Mouse (Mus musculus): ENCODE measurements around the gene Thumpd2. TPM values are rescaled to one million over a fixed set of nuclear protein-coding genes. Genes with fewer than 3 reads are reported as not detected.

The Thumpd2 gene
- 3.7 and 4.1 TPM in 2 replicates for polyA plus RNA-seq (2012; rRNA removed)

GRCm38 (mm10) chr17:81064979-81065311, at the start of gene Thumpd2:
Gene Thumpd2 (minus strand): TSS chr17:81065082.

Other genes starting within 250 kb of the Thumpd2 start
- gene Tmem178, start 120.5 kb downstream of the Thumpd2 start, polyA plus RNA-seq (2012; rRNA removed) = 27.9 and 28.5 TPM in 2 replicates